Mouse (Mus musculus): ENCODE measurements around the gene Tram2.

Tram2 gene

GRCm38 (mm10) chr1:20973389-20973788, 105.6 kb downstream of the Tram2 start:
- CTCF ChIA-PET = interaction anchor here (0.6 kb wide), 1 partner anchor 134 kb away, joined by 3 read pairs; no protein-coding TSS in a partner anchor

GRCm38 (mm10) chr1:20969642-20970041, 109.4 kb downstream of the Tram2 start:
- CTCF ChIA-PET = no interaction called here

- CTCF ChIA-PET = no interaction called here
Measured at GRCm38 (mm10) chr1:20954876-20955275, 124.2 kb downstream of the Tram2 start.

GRCm38 (mm10) chr1:20951799-20952198, 127.2 kb downstream of the Tram2 start:
- CTCF ChIA-PET = no interaction called here

- CTCF ChIA-PET = no interaction called here
Measured at GRCm38 (mm10) chr1:20951300-20951763, 127.7 kb downstream of the Tram2 start, which contains the start of gene Efhc1. Efhc1 (plus strand) TSS chr1:20951626.

Data from spleen, embryonic (tissue).